Mouse (Mus musculus) embryonic facial prominence, embryonic 15.5 days (tissue): Measurements from ENCODE around the gene Tppp2. TPM values are rescaled to one million over a fixed set of nuclear protein-coding genes. Genes with fewer than 3 reads are reported as not detected.
A peak's percentile ranks its signal among the peaks of the same experiment; 100 is the strongest.

Source experiments
- ATAC-seq: fragments of 200-750 bp; cut with Nextera tagmentation; 2 replicates; pipeline ENCODE4 v1.8.0; 2017; ENCODE audit warnings: low read depth, moderate TSS enrichment; ENCODE audit not compliant: insufficient number of reproducible peaks, low FRiP score, low TSS enrichment
- H3K27ac ChIP-seq: fragments of 300-500 bp; sonication (generic); replicated peaks from 2 replicates; pipeline ENCODE4 v1.5.1; 2015; ENCODE audit warnings: mild to moderate bottlenecking, inconsistent platforms
- H3K27me3 ChIP-seq: fragments of 300-500 bp; sonication (generic); 2 replicates; pipeline ENCODE4 v1.6.1; 2015; ENCODE audit warnings: inconsistent platforms
- H3K36me3 ChIP-seq: fragments of 300-500 bp; sonication (generic); 2 replicates; pipeline ENCODE4 v1.6.1; 2015; ENCODE audit warnings: mild to moderate bottlenecking, inconsistent platforms
- H3K4me1 ChIP-seq: fragments of 300-500 bp; sonication (generic); 2 replicates; pipeline ENCODE4 v1.6.1; 2015; ENCODE audit warnings: inconsistent platforms
- H3K4me2 ChIP-seq: fragments of 300-500 bp; sonication (generic); replicated peaks from 2 replicates; pipeline ENCODE4 v1.6.1; 2015; ENCODE audit warnings: mild to moderate bottlenecking, inconsistent platforms
- H3K4me3 ChIP-seq: fragments of 300-500 bp; sonication (generic); replicated peaks from 2 replicates; pipeline ENCODE4 v1.5.1; 2015; ENCODE audit warnings: mild to moderate bottlenecking, inconsistent platforms
- H3K9ac ChIP-seq: fragments of 300-500 bp; sonication (generic); 2 replicates; pipeline ENCODE4 v1.6.1; 2015; ENCODE audit warnings: inconsistent platforms
- H3K9me3 ChIP-seq: fragments of 300-500 bp; sonication (generic); replicated peaks from 2 replicates; pipeline ENCODE4 v1.6.1; 2016; ENCODE audit warnings: inconsistent platforms
- WGBS: fragments of 180-500 bp; shearing (Covaris S2); methylation state at CpG from one replicate; pipeline ENCODE4 v1.1.7; 2015; 5-methylcytosine and 5-hydroxymethylcytosine counted together
- polyA plus RNA-seq: library from polyadenylated mRNA; unstranded; fragments of >200 nt; fragmentation: Nextera tagmentation; extraction: Ambion mirVana; gene quantifications from 2 replicates; pipeline ENCODE4 v1.2.1, GENCODE M21; 2015

Tppp2 gene
- polyA plus RNA-seq, 1 experiment from 2014 or later: not detected

DNA sequence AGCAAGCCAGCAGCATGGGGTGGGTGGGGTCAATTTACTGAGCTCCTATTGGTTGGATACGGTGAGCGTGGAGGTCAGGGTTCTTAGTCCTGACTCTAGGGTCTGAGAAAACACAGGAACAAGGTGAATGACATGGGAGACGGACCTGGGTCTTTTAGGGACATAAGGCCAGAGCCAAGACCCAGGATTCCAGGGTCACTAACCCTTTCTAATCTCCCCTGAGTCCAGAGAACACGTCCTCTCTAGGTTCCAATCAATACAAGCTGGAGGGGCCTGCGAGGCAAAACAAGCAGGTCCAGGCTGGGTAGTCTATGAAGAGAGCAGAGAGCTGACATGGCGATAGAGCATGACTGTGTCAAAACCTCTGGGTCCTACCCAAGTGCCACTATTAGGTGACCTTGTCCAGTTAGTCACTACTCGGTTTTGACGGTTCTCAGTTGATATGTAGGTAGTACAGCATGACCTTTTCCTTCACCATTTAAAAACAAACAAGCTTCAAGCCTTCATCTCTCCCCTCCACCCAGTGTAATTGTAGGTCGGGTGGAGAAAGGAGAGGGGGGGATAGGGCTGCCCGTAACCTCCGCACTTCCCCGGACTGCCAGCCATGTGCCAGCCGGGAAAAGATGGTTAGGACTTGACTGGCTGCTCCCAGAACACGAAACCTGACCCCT lies 5.7 kb upstream of the Tppp2 start:
- no peaks in the 10 kb centered on the region for H3K9me3 ChIP-seq
- H3K4me1 ChIP-seq: peaks cover 24% of the 10 kb centered on the region
- H3K27ac ChIP-seq: peak overlapping the region; percentile 87
- H3K36me3 ChIP-seq: peaks cover 9% of the 10 kb centered on the region; the same call in 1 of the 2 replicates
- 14% methylated on average over 14 of the region's 14 CpGs for WGBS
- no peaks in the 10 kb centered on the region for H3K27me3 ChIP-seq
- H3K4me2 ChIP-seq: peak overlapping the region; percentile 94
- H3K4me3 ChIP-seq: peak overlapping the region; percentile 57
- peak; percentile 12; the same call in 1 of the 2 replicates for ATAC-seq
- peak overlapping the region; percentile 28; the same call in 1 of the 2 replicates for H3K9ac ChIP-seq

GRCm38 (mm10) chr14:51913062-51913959 lies 4.9 kb upstream of the Tppp2 start:
- Histone ChIP-seq H3K4me3 (peak overlapping the region; percentile 57), H3K4me2 (peak overlapping the region; percentile 94), H3K9me3 (no peaks in the 10 kb centered on the region), H3K4me1 (peaks cover 24% of the 10 kb centered on the region), H3K27me3 (no peaks in the 10 kb centered on the region), H3K36me3 (peaks cover 9% of the 10 kb centered on the region; the same call in 1 of the 2 replicates), H3K9ac (peak overlapping the region; percentile 28), H3K27ac (peak overlapping the region; percentile 87)
- WGBS: under 1% methylated on average over 58 of the region's 58 CpGs
- ATAC-seq: peak; percentile 86

DNA sequence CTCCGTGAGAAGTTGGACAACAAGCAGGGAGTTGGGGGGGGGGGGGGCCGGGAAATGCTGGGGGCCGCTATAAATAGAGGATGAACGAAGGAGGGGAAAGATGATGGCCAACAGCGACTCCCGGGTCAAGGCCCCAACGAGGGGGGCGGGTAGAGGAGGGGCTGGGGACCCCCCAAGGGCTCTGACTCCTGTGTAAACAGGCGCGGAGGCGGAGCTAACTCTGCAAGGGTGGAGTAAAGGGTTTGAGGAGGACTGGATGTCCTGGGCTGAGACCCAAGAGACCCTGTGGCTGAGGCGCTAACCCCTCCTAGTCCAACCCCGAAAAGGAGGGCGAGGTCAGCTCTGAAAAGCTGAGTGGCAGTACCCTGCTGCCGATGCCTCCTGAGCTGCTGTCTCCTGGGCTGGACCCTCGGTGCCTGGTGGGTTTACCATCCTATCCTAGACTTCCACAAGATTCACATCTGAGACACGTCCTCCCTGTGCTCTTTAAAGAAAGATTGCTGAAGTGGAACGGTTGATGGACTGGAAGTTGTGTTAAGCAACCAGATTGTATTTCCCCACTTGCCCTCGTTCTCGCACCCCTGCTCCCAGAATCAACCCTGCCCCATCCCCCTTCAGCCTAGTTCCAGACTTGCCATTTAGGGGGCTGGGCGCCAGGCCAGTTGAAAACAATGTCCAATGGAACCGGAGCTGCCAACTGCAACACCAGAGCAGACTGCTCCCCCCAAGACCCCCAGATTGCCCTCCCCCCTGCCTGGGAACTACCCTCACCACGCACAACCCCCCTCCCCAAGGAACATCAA lies 4.1 kb upstream of the Tppp2 start, which contains the start of gene Ndrg2:
TSS of gene Ndrg2 (minus strand) at position 199 of the 803 bp plus-strand sequence.
- 3% methylated on average over 23 of the region's 23 CpGs for WGBS
- Histone ChIP-seq H3K27ac (peak within 1 kb of the TSS; percentile 87), H3K9ac (peak within 1 kb of the TSS; percentile 28), H3K36me3 (peaks cover 9% of the 10 kb centered on the region; the same call in 1 of the 2 replicates), H3K4me1 (peaks cover 21% of the 10 kb centered on the region), H3K27me3 (no peaks in the 10 kb centered on the region), H3K4me2 (peak within 1 kb of the TSS; percentile 94), H3K4me3 (peak within 1 kb of the TSS; percentile 57), H3K9me3 (no peaks in the 10 kb centered on the region)
- ATAC-seq: peak; percentile 81

- 0 out of 2 replicates have a peak overlapping the region, but pooled peaks have one; percentile 8 for H3K4me2 ChIP-seq
- peaks cover 4% of the 10 kb centered on the region; the same call in 1 of the 2 replicates for H3K36me3 ChIP-seq
- H3K4me1 ChIP-seq: peaks cover 20% of the 10 kb centered on the region
- ATAC-seq: no peak
- H3K4me3 ChIP-seq: no peak overlapping the region
- no peak overlapping the region for H3K9ac ChIP-seq
- no peaks in the 10 kb centered on the region for H3K27me3 ChIP-seq
- WGBS: 18% methylated on average over 3 of the region's 3 CpGs
- H3K27ac ChIP-seq: peak overlapping the region; percentile 87
- H3K9me3 ChIP-seq: no peaks in the 10 kb centered on the region
These were observed 3.2 kb upstream of the Tppp2 start for GRCm38 (mm10) chr14:51915030-51915429.

GRCm38 (mm10) chr14:51916539-51916938 lies 1.7 kb upstream of the Tppp2 start:
- peaks cover 23% of the 10 kb centered on the region for H3K4me1 ChIP-seq
- H3K4me2 ChIP-seq: no peak overlapping the region
- H3K4me3 ChIP-seq: no peak overlapping the region
- H3K27ac ChIP-seq: no peak overlapping the region
- H3K9me3 ChIP-seq: no peaks in the 10 kb centered on the region
- no peaks in the 10 kb centered on the region for H3K36me3 ChIP-seq
- H3K27me3 ChIP-seq: no peaks in the 10 kb centered on the region
- no peak overlapping the region for H3K9ac ChIP-seq
- ATAC-seq: no peak
- WGBS: 88% methylated on average over 4 of the region's 4 CpGs

GRCm38 (mm10) chr14:51918966-51919365 lies 741 bp downstream of the Tppp2 start:
- no peaks in the 10 kb centered on the region for H3K27me3 ChIP-seq
- H3K9me3 ChIP-seq: no peaks in the 10 kb centered on the region
- no peak overlapping the region for H3K27ac ChIP-seq
- WGBS: 86% methylated on average over 4 of the region's 4 CpGs
- no peak overlapping the region for H3K4me2 ChIP-seq
- no peak overlapping the region for H3K4me3 ChIP-seq
- no peak overlapping the region for H3K9ac ChIP-seq
- ATAC-seq: no peak
- no peaks in the 10 kb centered on the region for H3K36me3 ChIP-seq
- peaks cover 35% of the 10 kb centered on the region for H3K4me1 ChIP-seq

DNA sequence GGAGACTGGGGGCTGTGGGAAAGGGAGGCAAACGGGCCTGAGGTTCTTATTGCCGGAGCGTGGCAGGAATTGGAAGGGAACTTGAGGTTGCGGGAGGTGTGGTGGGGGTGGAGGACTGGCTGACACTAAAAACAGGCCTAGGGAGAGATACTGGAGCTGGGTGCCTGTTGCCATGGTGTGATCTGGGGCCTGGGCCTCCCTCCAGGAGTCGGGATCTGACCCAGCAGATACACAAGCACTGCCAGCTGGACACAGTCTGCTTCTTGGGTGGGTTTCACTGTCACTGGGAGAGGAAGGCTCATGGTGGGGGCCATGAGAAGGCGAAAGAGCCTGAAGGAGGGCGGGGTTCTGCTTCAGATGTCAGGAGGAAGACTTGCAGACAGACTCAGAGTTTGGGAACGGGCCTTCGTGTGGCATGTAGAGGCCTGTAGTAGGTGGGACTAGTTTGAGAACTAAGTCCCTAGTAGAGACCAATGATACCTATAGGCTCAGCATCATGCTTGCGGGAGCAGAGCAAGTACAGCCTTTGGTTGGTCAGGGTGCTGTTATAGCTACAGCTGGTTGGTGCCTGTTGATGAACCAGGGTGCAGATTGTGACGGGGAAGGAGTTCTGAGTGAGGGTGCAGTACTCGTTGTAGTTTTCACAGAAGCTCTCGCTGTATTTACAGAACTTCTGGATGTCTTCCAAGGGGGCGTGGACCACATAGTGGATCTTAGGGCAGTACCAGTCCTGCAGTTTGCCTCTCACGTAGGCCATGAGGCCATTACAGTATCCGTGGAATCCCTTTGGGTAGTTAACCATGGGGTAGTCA lies 3.7 kb downstream of the Tppp2 start:
- Histone ChIP-seq H3K4me3 (no peak overlapping the region), H3K27ac (peak overlapping the region; percentile 18), H3K9ac (no peak overlapping the region), H3K9me3 (no peaks in the 10 kb centered on the region), H3K4me1 (peaks cover 24% of the 10 kb centered on the region), H3K27me3 (no peaks in the 10 kb centered on the region), H3K4me2 (no peak overlapping the region), H3K36me3 (no peaks in the 10 kb centered on the region)
- WGBS: 55% methylated on average over 16 of the region's 16 CpGs
- ATAC-seq: peak; percentile 44; the same call in 1 of the 2 replicates

DNA sequence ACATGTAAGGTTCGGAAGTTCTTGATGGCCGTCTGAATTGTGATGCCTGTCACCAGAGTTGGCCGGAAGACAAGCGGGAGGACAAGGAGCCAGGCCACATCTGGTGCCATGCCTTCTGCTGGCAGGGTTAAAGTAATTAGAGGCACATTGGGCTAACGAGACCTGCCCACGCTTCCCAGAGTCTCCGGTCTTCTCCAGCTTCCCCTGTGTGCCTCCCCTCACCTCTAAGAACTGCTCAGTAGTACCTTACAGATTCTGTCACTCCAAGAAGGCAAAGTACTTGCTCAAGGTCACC lies 4.3 kb downstream of the Tppp2 start, which contains the start of gene Rnase13:
TSS of gene Rnase13 (minus strand) at position 203 of the 295 bp plus-strand sequence.
- Histone ChIP-seq H3K4me3 (no peak within 1 kb of the TSS), H3K9me3 (no peaks in the 10 kb centered on the region), H3K27ac (peak within 1 kb of the TSS; percentile 18), H3K36me3 (no peaks in the 10 kb centered on the region), H3K4me2 (no peak within 1 kb of the TSS), H3K4me1 (peaks cover 24% of the 10 kb centered on the region), H3K27me3 (no peaks in the 10 kb centered on the region), H3K9ac (no peak within 1 kb of the TSS)
- 70% methylated on average over 7 of the region's 7 CpGs for WGBS
- no peak for ATAC-seq

GRCm38 (mm10) chr14:51922910-51923309 lies 4.7 kb downstream of the Tppp2 start:
- Histone ChIP-seq H3K9ac (no peak overlapping the region), H3K4me1 (peaks cover 24% of the 10 kb centered on the region), H3K27ac (no peak overlapping the region; the same call in 1 of the 2 replicates), H3K9me3 (no peaks in the 10 kb centered on the region), H3K27me3 (no peaks in the 10 kb centered on the region), H3K4me2 (no peak overlapping the region), H3K36me3 (no peaks in the 10 kb centered on the region), H3K4me3 (no peak overlapping the region)
- 79% methylated on average over 2 of the region's 2 CpGs for WGBS
- no peak for ATAC-seq

DNA sequence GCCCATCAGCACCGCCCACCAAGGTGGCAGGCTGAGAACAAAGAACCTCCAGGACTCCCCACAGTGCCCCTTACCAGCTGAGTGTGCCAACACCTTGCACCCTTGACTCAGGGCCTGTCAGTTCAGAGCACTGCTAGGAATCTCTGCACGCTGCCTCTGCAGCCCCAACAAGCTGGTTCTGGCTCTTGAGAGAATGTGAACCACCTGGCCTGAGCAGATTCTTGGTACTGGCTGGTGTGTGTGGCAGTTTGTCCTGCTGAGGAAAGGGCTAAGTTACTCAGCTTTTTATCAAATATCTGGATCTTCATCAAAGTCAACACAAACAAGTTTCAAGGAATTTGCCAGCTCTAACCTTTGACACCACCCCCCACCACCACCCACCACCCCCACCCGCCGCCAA lies 5.3 kb downstream of the Tppp2 start:
- no peaks in the 10 kb centered on the region for H3K9me3 ChIP-seq
- no peak overlapping the region for H3K27ac ChIP-seq
- no peak for ATAC-seq
- no peak overlapping the region for H3K9ac ChIP-seq
- H3K27me3 ChIP-seq: no peaks in the 10 kb centered on the region
- no peaks in the 10 kb centered on the region for H3K36me3 ChIP-seq
- H3K4me3 ChIP-seq: no peak overlapping the region
- peaks cover 24% of the 10 kb centered on the region for H3K4me1 ChIP-seq
- no peak overlapping the region for H3K4me2 ChIP-seq
- WGBS: 57% methylated on average over 4 of the region's 4 CpGs
